Mouse (Mus musculus) CH12.LX (cell line): Measurements from ENCODE around the gene Sf3b3. TPM values are rescaled to one million over a fixed set of nuclear protein-coding genes. Genes with fewer than 3 reads are reported as not detected.

Source experiments
- DNase-seq: peaks from one replicate; pipeline ENCODE4 v3.0.0-alpha.2; 2013; ENCODE audit errors: extremely low read depth
- H3K27ac ChIP-seq: 2 replicates; pipeline ENCODE4 v1.5.1; 2012; ENCODE audit warnings: low read depth, mild to moderate bottlenecking, control low read depth, moderate library complexity; ENCODE audit not compliant: insufficient read depth
- H3K27me3 ChIP-seq: replicated peaks from 2 replicates; pipeline ENCODE3; 2012; ENCODE audit warnings: inconsistent platforms
- H3K36me3 ChIP-seq, 2 experiments: replicated peaks in 1 of 2; 2 replicates each; pipeline versions ENCODE3 to v1.6.1; 2012; ENCODE audit warnings: inconsistent platforms in 1 of 2, low read length in 1 of 2, mild to moderate bottlenecking in 1 of 2, mixed read lengths in 1 of 2, moderate library complexity in 1 of 2; ENCODE audit not compliant: control insufficient read depth in 1 of 2, insufficient read depth in 1 of 2
- H3K4me1 ChIP-seq, 2 experiments: 2 replicates each; pipeline ENCODE4 v1.6.1; 2012; ENCODE audit warnings: inconsistent platforms in 1 of 2, moderate library complexity in 1 of 2; ENCODE audit not compliant: insufficient read depth in 2 of 2, control insufficient read depth in 1 of 2
- H3K4me2 ChIP-seq: 2 replicates; pipeline ENCODE4 v1.6.1; 2012; ENCODE audit warnings: low read depth, mild to moderate bottlenecking, control low read depth; ENCODE audit not compliant: poor library complexity, insufficient read depth, severe bottlenecking
- H3K4me3 ChIP-seq, 3 experiments: fragments of 150-350 bp in 1 of 3; sonication (generic) in 1 of 3; replicated peaks in 1 of 3; 2 replicates each; pipeline versions ENCODE3 to v1.5.1; 2011 to 2012; ENCODE audit warnings: low read depth in 2 of 3, low read length in 2 of 3, mild to moderate bottlenecking in 2 of 3, moderate library complexity in 2 of 3, control low read depth in 1 of 3, improper control_type of control experiment in 1 of 3, inconsistent platforms in 1 of 3, mixed read lengths in 1 of 3; ENCODE audit not compliant: poor library complexity in 1 of 3
- H3K79me2 ChIP-seq: replicated peaks from 2 replicates; pipeline ENCODE4 v1.6.1; 2012; ENCODE audit warnings: mild to moderate bottlenecking, moderate library complexity; ENCODE audit not compliant: control insufficient read depth, poor library complexity, insufficient read depth, severe bottlenecking; ENCODE audit errors: extremely low read depth
- H3K9ac ChIP-seq: 2 replicates; pipeline ENCODE4 v1.6.1; 2012; ENCODE audit warnings: low read depth, mild to moderate bottlenecking, control low read depth, moderate library complexity; ENCODE audit not compliant: insufficient read depth
- H3K9me3 ChIP-seq: replicated peaks from 2 replicates; pipeline ENCODE3; 2012; ENCODE audit warnings: low read length, inconsistent platforms, mixed read lengths
- ELF1 ChIP-seq: IDR thresholded peaks from 2 replicates; pipeline ENCODE4 v1.6.1; 2014; ENCODE audit warnings: low read depth, mild to moderate bottlenecking, inconsistent platforms, low read length, improper control_type of control experiment
- HCFC1 ChIP-seq: IDR thresholded peaks from 2 replicates; pipeline ENCODE4 v1.6.1; 2012; ENCODE audit warnings: low read depth, mild to moderate bottlenecking, inconsistent platforms, low read length, improper control_type of control experiment
- IRF4 ChIP-seq: IDR thresholded peaks from 2 replicates; pipeline ENCODE4 v1.6.1; 2014; ENCODE audit warnings: low read depth, mild to moderate bottlenecking, inconsistent platforms, low read length, improper control_type of control experiment
- JUN ChIP-seq: IDR thresholded peaks from 2 replicates; pipeline ENCODE4 v1.6.1; 2011; ENCODE audit warnings: low read depth, mild to moderate bottlenecking, low read length, improper control_type of control experiment, moderate library complexity; ENCODE audit not compliant: insufficient read depth
- JUND ChIP-seq: conservative IDR thresholded peaks from 2 replicates; pipeline ENCODE4 v1.6.1; 2011; ENCODE audit warnings: low read depth, low read length, improper control_type of control experiment
- KAT2A ChIP-seq: IDR thresholded peaks from 2 replicates; pipeline ENCODE4 v1.6.1; 2012; ENCODE audit warnings: low read length, improper control_type of control experiment, inconsistent platforms; ENCODE audit not compliant: insufficient replicate concordance
- MAFK ChIP-seq: IDR thresholded peaks from 2 replicates; pipeline ENCODE4 v1.6.1; 2011; ENCODE audit warnings: low read length, improper control_type of control experiment; ENCODE audit not compliant: insufficient replicate concordance
- MAX ChIP-seq: IDR thresholded peaks from 2 replicates; pipeline ENCODE4 v1.6.1; 2011; ENCODE audit warnings: low read length, improper control_type of control experiment
- MAZ ChIP-seq: IDR thresholded peaks from 2 replicates; pipeline ENCODE4 v1.6.1; 2012; ENCODE audit warnings: low read depth, mild to moderate bottlenecking, inconsistent platforms, low read length, improper control_type of control experiment, moderate library complexity
- MEF2A ChIP-seq: IDR thresholded peaks from 2 replicates; pipeline ENCODE4 v1.6.1; 2014; ENCODE audit warnings: low read depth, mild to moderate bottlenecking, inconsistent platforms, low read length, improper control_type of control experiment, borderline replicate concordance
- POLR2A ChIP-seq: IDR thresholded peaks from 2 replicates; pipeline ENCODE4 v1.6.1; 2011; ENCODE audit warnings: low read depth, mild to moderate bottlenecking, improper control_type of control experiment, low read length
- RAD21 ChIP-seq: IDR thresholded peaks from 2 replicates; pipeline ENCODE4 v1.6.1; 2011; ENCODE audit warnings: low read depth, mild to moderate bottlenecking, low read length, improper control_type of control experiment, moderate library complexity
- TCF12 ChIP-seq: IDR thresholded peaks from 2 replicates; pipeline ENCODE4 v1.6.1; 2014; ENCODE audit warnings: low read depth, mild to moderate bottlenecking, inconsistent platforms, low read length, improper control_type of control experiment
- USF2 ChIP-seq: conservative IDR thresholded peaks from 2 replicates; pipeline ENCODE4 v1.6.1; 2011; ENCODE audit warnings: low read depth, low read length, improper control_type of control experiment
- ZNF384 ChIP-seq: IDR thresholded peaks from 2 replicates; pipeline ENCODE4 v1.6.1; 2012; ENCODE audit warnings: low read depth, low read length, improper control_type of control experiment, inconsistent platforms
- dilution Hi-C: fragments of 300-500 bp; cut with MboI; formaldehyde crosslinking; loops from 2 replicates; pipeline ENCODE4 v1.14.3; 2020; ENCODE audit warnings: low sequenced_read_pairs; ENCODE audit not compliant: extremely low pct_unique_long_range_greater_than_20kb, extremely low pct_ligation_motif_present
- in situ Hi-C: fragments of 300-500 bp; cut with MboI; formaldehyde crosslinking; loops from 3 replicates; pipeline ENCODE4 v1.14.3; 2019; ENCODE audit warnings: low sequenced_read_pairs, low pct_ligation_motif_present, low pct_unique_long_range_greater_than_20kb, mixed read lengths
- polyA plus RNA-seq: library from polyadenylated mRNA; unstranded; fragments of >175 nt; gene quantifications from 2 replicates; pipeline ENCODE4 v1.2.1, GENCODE M21; 2012; ENCODE audit warnings: low read depth; ENCODE audit not compliant: insufficient read length
- total RNA-seq, 2 experiments: library from RNA; depleted of rRNA; stranded (reverse); fragments of 300-350 nt in 1 of 2; fragments of >200 nt in 1 of 2; gene quantifications; 2 replicates each; pipeline ENCODE4 v1.2.3; 2012 to 2014

Sf3b3 gene
- total and polyA plus RNA-seq, 3 experiments = 136 to 213 (median 137) TPM

DNA sequence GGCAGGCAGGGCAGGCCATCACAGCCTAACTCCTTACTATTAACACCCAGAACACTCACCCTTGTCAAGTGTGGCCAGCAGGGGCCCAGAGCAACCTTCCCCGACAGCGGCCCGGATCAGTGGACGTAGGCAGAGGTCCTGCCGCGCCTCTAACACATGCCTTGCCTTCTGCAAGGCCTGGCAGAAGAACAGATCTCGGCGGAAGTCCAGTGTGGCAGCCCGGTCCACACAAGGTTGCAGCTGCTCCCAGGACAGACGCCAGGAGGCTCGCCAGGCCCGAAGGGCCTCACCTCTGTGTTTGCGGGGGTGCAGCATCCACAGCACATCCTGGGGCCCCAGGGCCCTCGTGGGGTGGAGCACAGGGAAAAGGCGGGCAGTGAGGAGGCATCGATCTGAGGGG, 42.3 kb upstream of the Sf3b3 start:
- in situ Hi-C loops = no loop called here
- no peak for DNase-seq
- no peaks in the 10 kb centered on the region for H3K79me2 ChIP-seq
- no peak for TF ChIP-seq RAD21
- no peak for TF ChIP-seq IRF4
- no peak for TF ChIP-seq MAX
- no peak for TF ChIP-seq USF2
- no peak for TF ChIP-seq MAZ
- TF ChIP-seq, all 38 proteins: peak for 0
- Histone ChIP-seq H3K4me1 (peaks cover 0 to under 1% of the 10 kb centered on the region in 2 experiments; a peak in 1 of 4 replicates), H3K4me2 (no peak overlapping the region), H3K9me3 (peaks cover 2% of the 10 kb centered on the region), H3K27ac (no peak overlapping the region), H3K27me3 (no peaks in the 10 kb centered on the region), H3K36me3 (peaks cover 65 to 92% of the 10 kb centered on the region in 2 experiments), H3K9ac (no peak overlapping the region), H3K4me3 (no peak overlapping the region)
- dilution Hi-C loops = no loop called here

DNA sequence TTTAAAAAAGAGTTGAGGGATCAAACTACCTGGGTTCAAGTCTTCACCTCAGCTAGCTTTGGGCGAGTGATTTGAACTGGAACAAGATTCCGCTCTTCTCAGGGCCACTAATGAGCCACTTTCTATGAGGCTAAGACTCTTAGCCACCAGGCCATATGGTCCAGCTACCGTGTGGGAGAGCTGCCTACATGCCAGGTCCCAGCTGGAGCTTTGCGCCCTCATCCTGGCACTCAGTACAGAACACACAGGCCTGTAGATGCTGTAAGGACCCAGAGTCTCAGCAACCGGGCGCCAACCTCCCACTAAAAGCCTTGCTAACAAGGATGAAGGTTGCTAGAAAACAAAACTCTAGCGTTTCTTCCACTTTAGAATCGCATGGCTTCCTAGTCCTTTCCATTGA, 41.9 kb upstream of the Sf3b3 start:
- peaks cover 69 to 92% of the 10 kb centered on the region in 2 experiments for H3K36me3 ChIP-seq
- H3K9ac ChIP-seq = no peak overlapping the region
- H3K4me1 ChIP-seq = peaks cover 0 to 4% of the 10 kb centered on the region in 2 experiments; a peak in 1 of 4 replicates
- H3K9me3 ChIP-seq = peaks cover 2% of the 10 kb centered on the region
- H3K4me3 ChIP-seq = no peak overlapping the region
- H3K4me2 ChIP-seq = no peak overlapping the region
- no peak for DNase-seq
- H3K79me2 ChIP-seq = no peaks in the 10 kb centered on the region
- H3K27me3 ChIP-seq = no peaks in the 10 kb centered on the region
- in situ Hi-C loops (no loop called here), dilution Hi-C loops (no loop called here)
- no peak overlapping the region for H3K27ac ChIP-seq
- no peak for TF ChIP-seq MAFK
- TF ChIP-seq ELF1 = no peak
- TF ChIP-seq IRF4 = no peak
- TF ChIP-seq JUND = no peak
- TF ChIP-seq KAT2A = no peak
- no peak for TF ChIP-seq MAX
- TF ChIP-seq JUN = no peak
- no peak for TF ChIP-seq ZNF384
- TF ChIP-seq POLR2A = no peak
- no peak for TF ChIP-seq TCF12
- no peak for TF ChIP-seq HCFC1
- no peak for TF ChIP-seq RAD21
- no peak for TF ChIP-seq MEF2A
- TF ChIP-seq USF2 = no peak
